Mouse (Mus musculus) megakaryocyte, embryonic 14.5 days (primary cell): ENCODE results near the gene Alk.

Experiments used
- FLI1 ChIP-seq: IDR thresholded peaks from 2 replicates; pipeline ENCODE4 v1.6.1; 2012; ENCODE audit warnings: low read length, inconsistent platforms, mixed read lengths
- GATA1 ChIP-seq: IDR thresholded peaks from 3 replicates; pipeline ENCODE4 v1.6.1; 2012; ENCODE audit warnings: mixed read lengths, low read length, inconsistent platforms, borderline replicate concordance

GRCm38 (mm10) chr17:72194976-72195650 lies 409.3 kb downstream of the Alk start:
- TF ChIP-seq GATA1 = no peak
- no peak for TF ChIP-seq FLI1
